Mouse (Mus musculus): ENCODE data around the gene Ikzf2.

GRCm38 (mm10) chr1:69519356-69519755 lies 167.7 kb downstream of the Ikzf2 start:
- TF ChIP-seq GATA1 (IDR thresholded peaks at IDR 0.05; ENCODE audit: low read length) (no peak), TAL1 (IDR thresholded peaks at IDR 0.05; ENCODE audit: low read length) (no peak)
